Mouse (Mus musculus): ENCODE measurements around the gene Psme1.

DNA sequence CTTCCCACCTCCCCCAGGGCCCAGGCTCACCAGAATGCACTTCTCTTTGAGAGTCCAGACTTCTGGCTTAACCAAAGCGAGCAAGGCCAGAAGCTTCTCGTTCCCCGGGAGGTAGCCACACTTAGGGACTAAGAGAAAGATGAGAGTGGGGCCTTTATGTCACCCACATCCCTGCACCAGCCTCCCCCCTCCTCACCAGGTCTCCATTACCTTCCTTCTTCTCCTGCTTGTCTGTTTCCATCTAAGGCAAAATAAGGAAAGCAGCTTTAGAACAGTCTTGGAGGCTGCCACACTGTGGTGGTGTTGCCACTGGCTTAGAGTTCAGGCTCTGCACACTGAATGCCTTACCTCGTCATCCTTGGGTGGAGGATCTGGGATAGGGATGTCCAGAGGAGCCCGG lies 11.3 kb downstream of the Psme1 start:
- TF ChIP-seq CTCF (IDR thresholded peaks at IDR 0.05; ENCODE audit: low read depth) = no peak
- TF ChIP-seq EP300 (IDR thresholded peaks at IDR 0.05; ENCODE audit: low read depth) = no peak
